Mouse (Mus musculus) skeletal muscle tissue, adult 2 months (tissue): ENCODE results near the gene Gm27021.

Experiments
- DNase-seq: peaks from one replicate; pipeline ENCODE4 v3.0.0-alpha.2; 2012; ENCODE audit warnings: low read depth, low spot score

Gene Gm27021

DNA sequence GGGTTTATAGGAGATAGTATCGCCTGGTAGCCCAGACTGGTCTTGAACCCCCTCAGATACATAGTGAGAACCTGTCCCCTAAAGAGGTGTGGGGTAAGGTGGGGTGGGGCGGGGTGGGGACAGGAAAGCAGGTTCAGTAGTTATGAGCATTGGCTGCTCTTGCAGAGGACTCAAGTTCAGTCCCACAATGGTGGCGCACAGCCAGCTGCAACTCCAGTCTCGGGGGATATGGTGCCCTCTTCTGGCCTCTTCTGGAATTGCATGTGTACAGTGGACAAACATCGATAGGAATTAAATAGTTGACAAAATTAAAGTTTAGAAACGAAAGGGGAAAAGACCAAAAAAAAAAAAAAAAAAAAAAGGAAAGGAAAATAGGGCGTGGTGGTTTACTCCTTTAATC, 68.4 kb downstream of the Gm27021 start:
- DNase-seq: peak; percentile 54

DNA sequence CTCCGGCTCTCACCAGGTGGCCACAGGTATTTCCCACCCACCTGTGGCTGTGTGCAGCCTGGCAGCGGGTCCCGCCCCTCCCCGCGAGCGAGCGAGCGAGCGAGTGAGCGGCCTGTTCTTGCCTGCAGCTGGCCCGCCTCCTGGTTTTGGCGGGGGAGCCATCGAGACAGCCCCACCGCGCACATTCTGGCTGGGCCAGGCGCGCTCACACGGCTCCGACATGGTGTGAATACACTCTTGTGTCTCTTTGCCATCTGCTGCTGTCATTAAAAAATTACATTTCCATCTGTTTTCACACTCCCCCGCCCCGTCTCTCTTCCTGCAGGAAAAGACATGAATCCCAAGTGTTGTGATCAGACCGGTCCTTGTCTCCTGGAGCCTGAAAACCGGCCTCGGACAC, 69.3 kb downstream of the Gm27021 start:
- DNase-seq: no peak

DNA sequence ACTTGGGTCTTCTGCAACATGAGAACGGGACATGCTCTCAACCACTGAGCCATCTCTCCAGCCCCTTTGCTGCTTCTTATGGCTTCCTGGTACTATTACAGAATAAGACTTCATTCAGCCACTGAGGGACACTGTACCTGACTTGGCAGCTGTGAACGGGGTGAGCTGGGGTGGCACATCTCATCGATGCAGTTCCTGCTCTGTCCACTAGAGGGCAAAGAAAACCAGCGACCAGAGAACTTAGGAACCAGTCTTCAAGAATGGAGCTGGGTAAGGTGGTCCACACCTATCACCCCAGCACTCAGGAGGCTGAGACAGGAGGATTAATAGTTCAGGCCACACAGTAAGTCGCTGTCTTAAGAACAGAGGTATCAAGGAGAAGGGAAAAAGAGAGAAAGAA, 71.9 kb downstream of the Gm27021 start:
- DNase-seq: peak; percentile 45

DNA sequence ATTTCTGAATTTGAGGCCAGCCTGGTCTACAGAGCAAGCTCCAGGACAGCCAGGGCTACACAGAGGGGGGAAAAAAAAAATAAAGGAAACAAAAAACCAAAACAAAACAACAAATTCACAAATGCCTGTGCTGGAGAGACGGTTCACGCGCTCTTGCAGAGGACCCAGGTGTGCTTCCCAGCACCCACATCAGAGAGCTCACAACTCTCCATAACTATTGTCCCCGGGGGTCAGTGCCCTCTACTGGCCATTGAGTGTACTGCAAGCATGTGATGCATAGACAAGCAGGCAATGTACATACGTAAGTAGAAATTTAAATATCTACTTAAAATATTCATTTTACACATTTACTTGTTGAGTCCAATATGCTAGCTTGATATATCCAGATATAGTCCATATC, 73.3 kb downstream of the Gm27021 start:
- no peak for DNase-seq

DNA sequence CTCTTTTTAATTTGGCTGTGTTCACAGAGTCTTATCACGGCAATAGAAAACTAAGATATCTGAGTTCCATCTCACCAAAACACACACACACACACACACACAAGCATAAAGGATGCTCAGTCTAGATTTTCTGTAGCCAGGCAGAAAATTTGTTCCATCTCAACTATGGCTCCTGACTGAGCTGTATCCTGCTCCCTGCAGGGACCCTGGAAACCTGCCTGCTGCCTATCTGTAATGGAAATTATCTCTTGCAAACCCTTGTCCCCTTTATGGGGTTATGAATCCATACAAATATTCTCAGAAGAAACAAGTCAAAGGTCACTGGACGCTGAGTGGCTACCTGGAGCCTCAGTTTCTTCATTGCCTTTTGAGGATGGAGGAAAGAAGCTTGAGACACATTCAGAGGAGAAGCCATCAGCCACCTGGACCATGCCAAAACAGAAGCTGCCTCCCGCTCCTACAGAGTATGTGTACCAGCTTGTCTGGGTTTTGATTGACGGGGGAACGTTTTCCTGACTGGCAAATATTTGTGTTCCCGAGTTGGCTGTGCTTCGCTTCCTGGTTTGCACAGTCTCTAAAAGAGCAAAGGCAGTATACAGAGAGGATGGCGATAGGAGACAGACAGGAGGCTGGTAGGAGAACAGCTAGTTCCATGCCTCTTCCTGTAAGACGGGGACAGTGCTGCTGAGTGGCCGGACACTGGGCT, 76.1 kb downstream of the Gm27021 start:
- no peak for DNase-seq

DNA sequence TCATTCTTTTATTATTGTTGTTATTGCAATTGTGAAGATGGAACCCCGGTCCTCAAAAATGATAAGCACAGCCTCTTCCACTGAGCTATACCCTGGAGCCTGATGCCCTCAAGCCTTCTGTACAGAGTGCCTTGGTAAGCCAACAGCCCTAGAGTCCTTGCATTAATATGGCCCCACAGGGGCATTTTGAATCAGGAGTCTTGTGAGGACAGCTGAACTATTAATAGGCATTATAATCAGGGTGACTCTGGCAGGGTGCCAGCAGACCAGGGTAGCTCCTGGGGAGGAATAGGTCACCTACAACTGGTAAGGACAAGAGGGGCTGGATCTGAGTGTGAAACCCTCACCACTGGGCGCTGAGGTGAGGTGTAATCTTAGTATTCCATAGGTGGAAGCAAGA, 78.0 kb downstream of the Gm27021 start:
- peak; percentile 50 for DNase-seq

DNA sequence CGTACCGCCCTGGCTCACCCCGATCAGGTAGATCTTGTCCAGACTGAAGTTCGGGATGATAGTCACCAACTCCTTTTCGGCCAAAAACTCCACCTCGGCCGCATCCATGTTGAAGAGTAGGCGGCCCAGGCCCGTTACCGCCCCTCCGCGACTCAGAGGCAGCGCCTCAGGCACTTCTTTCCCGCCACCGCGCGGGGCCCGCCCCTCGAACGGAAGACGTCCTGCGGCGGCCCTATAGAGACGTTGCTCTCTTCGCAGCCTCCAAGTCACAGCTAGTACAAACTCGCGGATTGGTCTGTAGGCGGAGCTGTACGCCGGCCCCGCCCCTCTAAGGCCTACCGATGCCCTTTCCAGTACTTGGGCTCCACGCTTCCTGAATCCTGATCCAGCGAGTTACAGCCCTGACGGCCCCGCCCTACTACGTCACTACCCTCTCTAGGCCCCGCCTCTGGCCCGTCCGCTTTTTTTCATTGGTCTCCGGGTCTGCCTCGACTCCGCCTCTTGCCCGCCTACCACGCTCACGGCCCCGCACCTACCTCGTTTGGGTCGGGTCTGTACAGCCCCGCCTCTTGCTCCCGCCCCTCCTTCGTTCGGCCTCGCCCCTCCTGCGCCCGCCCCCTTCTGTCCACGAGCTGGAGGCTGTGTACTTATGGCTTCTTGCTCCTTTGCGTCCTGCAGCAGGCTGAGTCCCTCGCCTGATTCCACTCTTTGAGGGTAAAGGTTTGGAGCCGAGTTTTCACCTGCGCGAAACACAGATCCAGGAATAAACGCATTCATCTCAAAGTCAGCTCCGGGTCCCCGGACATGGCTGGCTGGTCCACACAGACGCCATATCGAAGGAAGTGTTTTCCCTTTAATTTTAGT, 78.7 kb downstream of the Gm27021 start, which contains the start of gene Gins2:
Gene Gins2 (minus strand): TSS at position 397 of the 864 bp plus-strand sequence.
- peak; percentile 99 for DNase-seq

DNA sequence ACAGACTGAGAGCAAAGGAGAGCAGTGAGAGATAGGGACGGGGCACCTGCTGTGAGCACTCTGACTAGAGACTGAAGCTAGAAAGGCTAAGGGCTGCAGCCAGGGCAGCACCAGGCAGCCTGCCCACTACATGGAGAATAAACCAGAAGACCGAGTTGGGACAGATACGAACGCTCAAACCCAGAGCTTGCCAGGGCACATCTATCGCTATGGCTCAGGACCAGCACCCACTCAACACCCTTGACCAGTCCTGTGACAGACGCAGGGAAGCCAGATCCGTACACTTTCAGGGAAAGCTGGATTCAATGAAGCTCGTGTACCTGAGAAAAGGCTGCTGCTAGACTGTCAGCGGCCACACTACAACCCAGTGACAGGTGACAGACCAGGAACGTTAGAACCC, 82.4 kb downstream of the Gm27021 start:
- no peak for DNase-seq

DNA sequence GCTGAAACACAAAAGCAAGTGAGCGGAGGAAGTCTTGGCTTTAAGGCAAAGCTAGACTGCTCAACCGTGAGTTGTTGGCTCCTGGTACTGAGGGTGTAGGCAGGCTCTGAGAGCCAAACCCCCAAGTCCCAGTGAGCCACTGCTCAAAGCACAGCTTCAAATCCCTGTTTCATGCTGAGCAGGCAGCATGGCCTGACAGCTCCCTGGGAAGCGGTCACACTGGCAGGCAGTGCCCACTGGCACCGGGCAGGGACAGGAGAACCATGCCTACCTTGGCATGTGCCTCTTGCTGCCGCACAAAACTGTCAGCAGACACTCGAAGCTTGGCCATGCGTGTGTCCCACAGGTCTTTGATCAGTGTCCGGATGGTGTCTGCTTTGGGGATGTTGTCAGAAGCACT, 86.1 kb downstream of the Gm27021 start:
- DNase-seq: no peak

DNA sequence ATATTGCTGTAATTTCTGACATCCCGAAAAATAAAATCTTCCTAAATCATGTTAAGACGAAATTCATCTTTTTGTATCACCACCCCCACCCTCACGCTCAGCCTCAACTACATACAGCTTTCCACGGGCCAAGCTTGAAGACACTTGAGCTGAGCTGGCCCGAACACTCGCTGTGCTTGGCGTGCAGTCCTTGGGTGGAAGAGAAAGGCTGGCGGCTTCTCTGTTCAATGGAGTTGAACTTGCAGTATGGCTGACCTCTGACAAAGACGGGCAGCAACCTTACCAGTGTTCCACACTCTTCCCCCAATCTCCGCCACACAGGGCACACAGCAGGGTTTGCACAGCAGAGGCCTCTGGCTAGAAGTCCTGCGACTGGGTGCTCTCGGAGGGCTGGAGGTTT, 86.5 kb downstream of the Gm27021 start:
- no peak for DNase-seq

DNA sequence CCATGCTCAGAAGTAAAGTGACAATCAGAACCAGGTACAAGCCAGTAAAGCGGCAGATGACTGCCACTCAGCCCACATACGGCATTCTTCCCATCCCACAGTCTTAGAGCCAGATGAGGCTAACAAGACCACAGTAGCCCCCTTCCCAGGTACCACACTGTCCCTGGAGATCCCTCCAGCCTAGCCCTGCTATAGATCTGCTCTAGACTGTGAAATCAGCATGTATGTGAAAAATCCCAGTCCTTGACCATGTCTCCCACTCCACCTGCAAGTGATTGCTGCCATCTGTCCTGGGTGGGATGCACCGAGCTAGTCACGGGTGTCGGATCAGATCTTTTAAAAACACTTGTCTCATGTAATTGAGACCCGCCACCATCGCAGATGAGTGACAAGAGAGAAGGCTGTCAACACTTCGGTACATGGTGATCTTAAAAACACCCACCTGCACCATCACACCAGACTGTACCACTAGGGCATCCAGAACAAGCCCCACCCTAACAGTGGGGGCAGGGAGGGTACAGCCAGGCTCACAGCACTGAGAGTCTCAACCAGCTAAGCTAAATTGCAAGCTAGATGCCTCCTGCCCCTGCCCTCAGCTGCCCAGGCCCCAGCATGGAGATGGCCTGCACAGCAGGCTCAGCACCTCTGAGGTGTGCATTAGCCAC, 87.4 kb downstream of the Gm27021 start:
- no peak for DNase-seq

DNA sequence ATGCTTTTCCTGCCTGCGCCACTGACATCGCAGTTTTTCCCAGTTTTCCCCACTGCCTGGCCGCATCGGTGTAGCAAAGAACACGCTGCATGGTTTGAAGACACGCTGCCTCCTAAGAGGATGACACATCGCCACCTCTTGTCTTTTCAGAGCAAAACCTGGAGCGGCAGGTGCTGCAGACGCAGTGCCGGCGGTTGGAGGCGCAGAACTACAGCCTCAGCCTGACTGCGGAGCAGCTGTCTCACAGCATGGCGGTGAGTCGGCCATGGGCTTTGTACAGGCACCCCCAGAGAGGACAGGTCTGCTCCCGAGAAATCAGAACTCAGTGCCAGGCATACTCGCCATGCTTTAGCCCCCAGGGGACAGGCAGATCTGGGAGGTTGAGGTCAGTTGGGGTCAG, 90.1 kb downstream of the Gm27021 start:
- no peak for DNase-seq

DNA sequence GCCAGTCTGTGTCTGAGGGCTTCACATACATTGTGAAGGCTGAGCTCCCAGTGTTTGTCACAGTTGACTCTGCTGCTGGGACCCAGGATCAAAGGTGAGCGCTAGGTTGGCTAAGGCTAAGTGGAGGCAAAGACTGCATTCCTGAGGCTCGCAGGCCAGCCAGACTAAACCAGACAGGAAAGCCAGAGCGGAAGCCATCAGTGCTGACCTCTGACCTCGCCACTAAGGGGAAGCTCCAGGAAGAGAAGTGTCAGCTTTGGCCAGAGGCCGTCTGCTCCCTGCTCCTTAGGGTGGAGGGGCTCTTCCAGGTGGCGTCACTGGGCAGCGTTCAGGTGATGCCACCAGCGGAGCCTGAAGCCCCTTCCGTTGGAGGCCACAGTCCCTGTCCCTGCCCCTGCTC, 92.1 kb downstream of the Gm27021 start:
- no peak for DNase-seq

DNA sequence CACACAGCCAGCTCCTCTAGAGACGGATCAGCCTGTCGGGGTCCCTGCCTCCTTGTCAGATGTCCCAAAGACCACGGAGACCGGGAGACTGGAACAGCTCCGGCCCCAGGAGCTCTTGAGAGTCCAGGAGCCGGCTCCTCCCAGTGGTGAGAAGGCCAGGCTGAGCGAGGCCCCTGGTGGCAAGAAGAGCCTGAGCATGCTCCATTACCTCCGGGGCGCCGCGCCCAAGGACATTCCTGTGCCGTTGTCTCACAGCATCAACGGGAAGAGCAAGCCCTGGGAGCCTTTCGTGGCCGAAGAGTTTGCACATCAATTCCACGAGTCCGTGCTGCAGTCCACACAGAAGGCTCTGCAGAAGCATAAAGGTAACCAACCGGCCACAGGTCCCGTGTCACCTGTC, 92.9 kb downstream of the Gm27021 start:
- no peak for DNase-seq

DNA sequence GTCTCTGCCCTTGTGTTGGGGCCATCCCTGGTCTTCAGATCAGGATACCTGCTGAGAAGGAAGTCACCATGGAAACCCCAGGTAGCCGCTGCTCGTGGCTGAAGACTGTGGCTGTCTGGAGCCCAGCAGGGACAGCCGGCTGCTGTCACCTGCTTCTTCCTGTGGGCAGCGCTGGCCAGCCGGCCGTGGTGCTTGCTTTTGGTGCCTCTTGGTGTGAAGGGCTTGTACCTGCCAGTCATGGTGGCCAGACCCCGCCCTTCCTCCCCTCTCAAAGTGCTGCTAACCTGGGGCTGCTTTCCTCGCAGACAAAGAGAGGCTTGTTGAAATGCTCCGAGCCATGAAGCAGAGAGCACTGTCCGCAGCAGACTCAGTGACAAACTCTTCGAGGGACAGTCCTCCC, 94.0 kb downstream of the Gm27021 start:
- no peak for DNase-seq

DNA sequence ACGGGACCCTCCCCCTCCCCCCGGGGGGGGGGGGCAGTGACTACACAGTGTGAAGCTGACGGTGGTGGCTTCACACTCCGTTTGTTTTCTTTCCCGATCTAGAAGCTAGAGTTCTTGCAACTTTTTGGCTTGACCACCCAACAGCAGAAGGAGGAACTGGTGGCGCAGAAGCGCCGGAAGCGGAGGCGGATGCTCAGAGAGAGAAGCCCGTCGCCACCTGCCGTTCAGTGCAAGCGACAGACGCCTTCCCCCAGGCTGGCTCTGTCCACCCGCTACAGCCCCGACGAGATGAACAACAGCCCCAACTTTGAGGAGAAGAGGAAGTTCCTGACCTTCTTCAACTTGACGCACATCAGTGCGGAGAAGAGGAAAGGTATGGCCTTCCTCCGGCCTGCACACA, 95.3 kb downstream of the Gm27021 start:
- no peak for DNase-seq

DNA sequence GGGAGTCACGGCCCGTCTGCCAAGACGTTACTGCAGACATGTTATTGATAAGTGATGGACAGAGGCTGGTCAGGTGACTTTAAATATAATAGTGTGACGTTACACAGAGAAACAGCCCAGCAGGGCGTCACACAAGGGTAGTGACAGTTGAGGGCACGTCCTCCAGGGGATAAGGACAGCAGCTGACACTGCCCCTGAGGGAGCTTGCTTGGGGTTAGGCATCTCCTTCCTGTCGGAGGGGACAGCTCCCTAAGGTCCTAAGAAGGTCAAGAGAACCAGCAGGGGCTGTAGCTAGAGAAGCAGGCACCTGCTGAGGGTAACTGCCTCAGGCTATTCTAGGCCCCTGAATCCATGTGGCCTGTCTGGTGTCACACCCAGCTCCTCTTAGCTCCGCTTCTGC, 96.3 kb downstream of the Gm27021 start:
- no peak for DNase-seq

DNA sequence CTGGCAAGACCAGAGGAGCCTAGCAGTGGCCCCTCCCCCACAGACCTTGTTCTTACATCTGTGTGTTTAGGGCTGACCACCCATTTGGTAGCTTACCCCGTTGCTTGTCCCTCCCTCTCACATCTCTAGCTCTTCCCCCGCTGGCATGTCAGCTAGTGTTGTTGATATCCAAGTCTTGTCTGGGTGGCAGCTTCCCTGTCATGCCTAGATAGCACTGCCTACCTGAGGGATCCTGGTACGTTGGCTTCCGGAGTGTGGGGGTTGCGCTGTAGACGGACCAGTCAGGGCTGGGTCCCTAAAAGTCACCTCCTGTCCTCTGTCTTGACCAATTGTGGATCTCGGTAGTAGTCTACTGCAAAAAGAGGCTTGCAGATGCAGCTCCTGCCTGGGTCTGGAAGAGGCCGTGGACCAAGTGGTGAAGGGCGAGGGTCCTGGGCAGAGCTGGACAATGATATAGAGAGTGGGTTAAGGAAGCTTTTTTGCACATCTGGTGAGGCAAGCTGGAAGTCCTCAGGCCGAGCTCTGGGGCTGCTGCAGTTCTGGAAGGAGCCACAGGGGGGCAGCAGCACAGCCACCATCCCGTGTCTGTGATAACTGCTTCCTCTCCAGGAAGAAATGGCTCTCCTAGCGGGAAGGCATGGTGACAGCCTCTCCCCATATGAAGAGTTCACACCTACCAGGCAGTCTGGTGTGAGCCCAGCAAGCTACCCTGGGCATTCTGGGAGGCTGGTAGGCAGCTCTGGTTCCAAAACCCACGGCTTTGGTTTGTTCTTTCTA, 97.8 kb downstream of the Gm27021 start:
- DNase-seq: no peak

DNA sequence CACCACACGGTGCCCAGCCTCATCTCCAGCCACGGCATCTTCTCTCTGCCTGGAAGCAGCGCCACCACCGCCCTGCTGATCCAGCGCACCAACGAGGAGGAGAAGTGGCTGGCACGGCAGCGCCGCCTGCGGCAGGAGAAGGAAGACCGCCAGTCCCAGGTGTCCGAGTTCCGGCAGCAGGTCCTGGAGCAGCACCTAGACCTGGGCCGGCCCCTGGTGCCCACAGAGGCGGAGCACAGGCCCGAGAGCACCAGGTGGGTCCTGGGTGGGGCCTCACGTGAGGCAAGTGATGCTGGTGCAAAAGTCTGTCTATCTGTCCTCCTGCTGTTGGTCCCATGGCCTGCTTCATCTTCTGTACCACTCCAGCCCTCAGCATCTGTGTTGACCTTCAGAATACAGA, 98.8 kb downstream of the Gm27021 start:
- DNase-seq: no peak

DNA sequence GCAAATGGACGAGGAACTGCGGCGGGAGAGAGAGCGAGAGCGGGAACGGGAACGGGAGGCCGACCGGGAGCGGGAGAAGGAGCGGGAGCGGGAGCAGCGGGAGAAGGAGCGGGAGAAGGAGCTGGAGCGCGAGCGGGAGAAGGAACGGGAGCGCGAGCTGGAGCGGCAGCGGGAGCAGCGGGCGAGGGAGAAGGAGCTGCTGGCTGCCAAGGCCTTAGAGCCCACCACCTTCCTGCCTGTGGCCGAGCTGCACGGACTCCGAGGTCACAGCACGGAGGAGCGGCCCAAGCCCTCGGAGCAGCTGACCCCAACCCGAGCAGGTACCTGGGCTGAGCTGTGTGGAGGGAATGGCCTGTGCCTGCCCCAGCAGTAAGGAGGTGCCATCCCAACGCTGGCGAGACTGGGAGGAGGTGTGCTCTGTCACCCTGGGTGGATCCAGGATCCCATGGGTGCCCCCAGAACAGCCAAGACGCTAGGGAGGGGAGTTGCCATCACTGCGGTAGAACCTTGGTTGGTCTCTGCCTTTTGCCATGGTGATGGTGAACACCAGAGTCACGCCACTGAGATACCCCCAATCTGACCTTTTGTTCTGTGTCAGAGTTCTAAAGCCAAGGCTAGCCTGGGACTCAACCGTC, 99.6 kb downstream of the Gm27021 start:
- DNase-seq: no peak

DNA sequence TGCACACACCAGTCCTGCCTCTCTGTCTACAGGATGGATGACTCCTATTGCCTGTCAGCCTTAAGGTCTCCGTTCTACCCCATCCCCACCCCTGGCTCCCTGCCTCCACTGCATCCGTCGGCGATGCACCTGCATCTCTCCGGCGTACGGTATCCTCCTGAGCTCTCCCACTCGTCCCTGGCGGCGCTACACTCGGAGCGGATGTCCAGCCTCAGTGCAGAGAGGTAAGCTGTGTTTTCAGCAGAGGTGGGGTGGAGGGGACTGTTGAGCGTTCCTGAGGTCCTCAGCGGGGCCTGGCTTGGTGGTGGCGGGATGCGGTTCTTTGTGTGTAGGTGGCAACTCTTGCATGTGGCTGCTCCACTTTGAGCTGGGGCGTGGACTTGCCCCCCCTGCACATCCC, 100.1 kb downstream of the Gm27021 start:
- no peak for DNase-seq
